Mouse (Mus musculus) lung, adult 2 months (tissue): ENCODE measurements around the gene Mthfd1l.

Experiments
- CTCF ChIP-seq: fragments of 200-500 bp; IDR thresholded peaks from 2 replicates; pipeline ENCODE4 v1.5.1; 2011; ENCODE audit warnings: mild to moderate bottlenecking, low read length, control low read depth; ENCODE audit not compliant: insufficient read depth
- POLR2A ChIP-seq: fragments of 200-500 bp; IDR thresholded peaks from 2 replicates; pipeline ENCODE4 v1.6.1; 2011; ENCODE audit warnings: low read depth, mild to moderate bottlenecking, control low read depth, low read length, borderline replicate concordance; ENCODE audit errors: extremely low read depth

DNA sequence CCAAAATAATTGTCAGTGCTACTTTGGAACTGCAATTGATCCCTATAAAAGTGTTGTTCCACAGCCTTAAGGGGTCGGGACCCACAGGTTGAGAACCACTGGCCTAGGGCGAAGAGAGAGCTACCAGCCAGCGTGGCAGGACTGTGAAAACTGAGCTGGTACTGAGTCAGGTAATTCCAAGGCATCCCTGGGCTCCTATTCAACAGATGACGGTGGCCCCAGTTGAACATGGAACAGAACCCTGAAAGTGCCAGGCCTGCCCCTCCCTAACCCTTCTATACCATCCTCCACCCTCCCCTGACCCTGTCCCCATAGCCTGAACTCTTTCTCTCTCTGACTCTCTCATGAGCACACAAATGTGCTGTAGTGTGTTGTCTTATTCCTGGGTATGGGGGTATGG is 77.3 kb downstream of the Mthfd1l start:
- TF ChIP-seq POLR2A (no peak), CTCF (no peak)
